Mouse (Mus musculus): ENCODE measurements at regions not wholly inside any gene's neighbourhood (a gene's known extent, or its start where the extent isn't known, plus 50 kb on each side); places are given as distances from the start of the nearest gene placed in this dataset.

GRCm38 (mm10) chr10:9462361-9462760 lies 212.6 kb downstream of the Samd5 start:
- no peak for DNase-seq (ENCODE audit: low spot score in 2 of 2)

GRCm38 (mm10) chr10:9459145-9459544 lies 215.9 kb downstream of the Samd5 start:
- DNase-seq (ENCODE audit: low spot score in 2 of 2), result no peak

GRCm38 (mm10) chr10:9458466-9458865 lies 216.5 kb downstream of the Samd5 start:
- DNase-seq (ENCODE audit: low spot score in 2 of 2), result no peak

GRCm38 (mm10) chr10:9457222-9457621 lies 217.8 kb downstream of the Samd5 start:
- DNase-seq (ENCODE audit: low spot score in 2 of 2), result no peak

- no peak for DNase-seq (ENCODE audit: low spot score in 2 of 2)
Observed at GRCm38 (mm10) chr10:9439072-9439471, 235.9 kb downstream of the Samd5 start.

- DNase-seq (ENCODE audit: low spot score in 2 of 2), result no peak
Observed at GRCm38 (mm10) chr10:9438366-9438765, 236.6 kb downstream of the Samd5 start.

GRCm38 (mm10) chr10:9429085-9429484 lies 245.9 kb downstream of the Samd5 start:
- no peak for DNase-seq (ENCODE audit: low spot score in 2 of 2)

GRCm38 (mm10) chr10:9420741-9421140 lies 254.3 kb downstream of the Samd5 start:
- DNase-seq (ENCODE audit: low spot score in 2 of 2), result no peak

- no peak for DNase-seq (ENCODE audit: low spot score in 2 of 2)
Observed at GRCm38 (mm10) chr10:9416685-9417084, 258.3 kb downstream of the Samd5 start.

- no peak for DNase-seq (ENCODE audit: low spot score in 2 of 2)
Observed at GRCm38 (mm10) chr10:9406101-9406500, 268.9 kb downstream of the Samd5 start.

GRCm38 (mm10) chr10:9405417-9405816 lies 269.6 kb downstream of the Samd5 start:
- DNase-seq (ENCODE audit: low spot score in 2 of 2), result no peak

GRCm38 (mm10) chr10:9404963-9405362 lies 270.0 kb downstream of the Samd5 start:
- no peak for DNase-seq (ENCODE audit: low spot score in 2 of 2)

GRCm38 (mm10) chr10:9400911-9401617 lies 273.9 kb downstream of the Samd5 start:
- no peak for DNase-seq (ENCODE audit: low spot score in 2 of 2)

- no peak for DNase-seq (ENCODE audit: low spot score in 2 of 2)
Observed at GRCm38 (mm10) chr10:9377440-9378101, 297.4 kb downstream of the Samd5 start.

GRCm38 (mm10) chr10:9362306-9362865 lies 312.6 kb downstream of the Samd5 start:
- no peak for DNase-seq (ENCODE audit: low spot score in 2 of 2)

GRCm38 (mm10) chr10:9338207-9338801 lies 336.7 kb downstream of the Samd5 start:
- DNase-seq (ENCODE audit: low spot score in 2 of 2), result no peak

GRCm38 (mm10) chr10:9334245-9334845 lies 340.7 kb downstream of the Samd5 start:
- no peak for DNase-seq (ENCODE audit: low spot score in 2 of 2)

- no peak for DNase-seq (ENCODE audit: low spot score in 2 of 2)
Observed at GRCm38 (mm10) chr10:9331694-9332093, 343.3 kb downstream of the Samd5 start.

GRCm38 (mm10) chr10:9328324-9328723 lies 346.7 kb downstream of the Samd5 start:
- DNase-seq (ENCODE audit: low spot score in 2 of 2), result no peak

GRCm38 (mm10) chr10:9327881-9328280 lies 347.1 kb downstream of the Samd5 start:
- DNase-seq (ENCODE audit: low spot score in 2 of 2), result peak in 1 of 2 experiments; percentile 16

GRCm38 (mm10) chr10:9312326-9312725 lies 362.7 kb downstream of the Samd5 start:
- DNase-seq (ENCODE audit: low spot score in 2 of 2), result no peak

- DNase-seq (ENCODE audit: low spot score in 2 of 2), result no peak
Observed at GRCm38 (mm10) chr10:9310346-9310745, 364.7 kb downstream of the Samd5 start.
